Mouse (Mus musculus) ES-E14 (cell line): ENCODE results near the gene Vhl. TPM values are rescaled to one million over a fixed set of nuclear protein-coding genes. Genes with fewer than 3 reads are reported as not detected.

Experiments used
- DNase-seq: peaks from one replicate; pipeline ENCODE4 v3.0.0-alpha.2; 2013; ENCODE audit warnings: low read depth, low spot score
- H3K27ac ChIP-seq: 2 replicates; pipeline ENCODE4 v1.5.1; 2012; ENCODE audit warnings: low read depth, mild to moderate bottlenecking, low read length, moderate library complexity, mixed read lengths; ENCODE audit not compliant: poor library complexity, insufficient read depth, severe bottlenecking
- H3K36me3 ChIP-seq: 2 replicates; pipeline ENCODE4 v1.6.1; 2012; ENCODE audit warnings: mild to moderate bottlenecking, low read length, moderate library complexity, mixed read lengths; ENCODE audit not compliant: control insufficient read depth, poor library complexity, insufficient read depth, severe bottlenecking
- H3K4me1 ChIP-seq, 2 experiments: fragments of 150-350 bp in 1 of 2; sonication (generic) in 1 of 2; 2 replicates each; pipeline ENCODE4 v1.6.1; 2012; ENCODE audit warnings: low read length in 2 of 2, mild to moderate bottlenecking in 1 of 2, mixed read lengths in 1 of 2; ENCODE audit not compliant: control insufficient read depth in 2 of 2, insufficient read depth in 2 of 2, poor library complexity in 1 of 2
- H3K4me3 ChIP-seq, 2 experiments: fragments of 150-350 bp in 1 of 2; sonication (generic) in 1 of 2; 2 replicates each; pipeline ENCODE4 v1.5.1; 2012; ENCODE audit warnings: low read length in 2 of 2, low read depth in 1 of 2, mild to moderate bottlenecking in 1 of 2, mixed read lengths in 1 of 2; ENCODE audit not compliant: insufficient read depth in 1 of 2, poor library complexity in 1 of 2, severe bottlenecking in 1 of 2
- H3K9ac ChIP-seq: 2 replicates; pipeline ENCODE4 v1.6.1; 2012; ENCODE audit warnings: low read depth, mild to moderate bottlenecking, low read length, mixed read lengths; ENCODE audit not compliant: poor library complexity, insufficient read depth, severe bottlenecking
- H3K9me3 ChIP-seq: fragments of 150-350 bp; sonication (generic); 2 replicates; pipeline ENCODE4 v1.6.1; 2012; ENCODE audit warnings: low read depth, mild to moderate bottlenecking, low read length; ENCODE audit not compliant: control insufficient read depth, insufficient read depth
- CHD2 ChIP-seq: IDR thresholded peaks from 2 replicates; pipeline ENCODE4 v1.6.1; 2014; ENCODE audit warnings: mild to moderate bottlenecking, low read depth, low read length, inconsistent platforms
- HCFC1 ChIP-seq: IDR thresholded peaks from 2 replicates; pipeline ENCODE4 v1.6.1; 2012; ENCODE audit warnings: low read length, inconsistent platforms, borderline replicate concordance; ENCODE audit not compliant: insufficient read depth
- MAFK ChIP-seq: IDR thresholded peaks from 2 replicates; pipeline ENCODE4 v1.6.1; 2014; ENCODE audit warnings: mild to moderate bottlenecking, low read depth, low read length, inconsistent platforms; ENCODE audit not compliant: insufficient read depth
- ZC3H11A ChIP-seq: IDR thresholded peaks from 2 replicates; pipeline ENCODE4 v1.6.1; 2012; ENCODE audit warnings: low read depth, mild to moderate bottlenecking, inconsistent platforms, low read length, borderline replicate concordance
- ZNF384 ChIP-seq: IDR thresholded peaks from 2 replicates; pipeline ENCODE4 v1.6.1; 2012; ENCODE audit warnings: low read depth, low read length, inconsistent platforms
- in situ Hi-C, 2 experiments: fragments of 600-800 bp; cut with MboI; formaldehyde crosslinking; loops; one replicate each; pipeline ENCODE4 v1.15.1; 2025; ENCODE audit warnings: low sequenced_read_pairs in 2 of 2, inconsistent platforms in 1 of 2; ENCODE audit not compliant: unreplicated experiment in 2 of 2
- total RNA-seq: library from RNA; depleted of rRNA; stranded (reverse); fragments of 300-350 nt; gene quantifications from 2 replicates; pipeline ENCODE4 v1.2.3, GENCODE M21; 2012

Gene Vhl
- total RNA-seq, 1 experiment: 13.9 TPM

GRCm38 (mm10) chr6:113656847-113657246 is 33.1 kb downstream of the Vhl start:
- H3K27ac ChIP-seq: no peak overlapping the region
- no peak overlapping the region for H3K9ac ChIP-seq
- H3K36me3 ChIP-seq: no peaks in the 10 kb centered on the region
- H3K4me3 ChIP-seq: no peak overlapping the region
- DNase-seq: no peak
- in situ Hi-C loops: no loop called here
- peaks cover 1 to 25% of the 10 kb centered on the region in 2 experiments; a peak in 3 of 4 replicates for H3K4me1 ChIP-seq
- H3K9me3 ChIP-seq: no peaks in the 10 kb centered on the region
- TF ChIP-seq HCFC1: no peak
- TF ChIP-seq CHD2: no peak
- no peak for TF ChIP-seq ZNF384
- no peak for TF ChIP-seq ZC3H11A
- no peak for TF ChIP-seq MAFK

GRCm38 (mm10) chr6:113658226-113658625 is 34.5 kb downstream of the Vhl start:
- Histone ChIP-seq H3K9ac (no peak overlapping the region), H3K4me3 (no peak overlapping the region), H3K9me3 (no peaks in the 10 kb centered on the region), H3K4me1 (peaks cover 1 to 24% of the 10 kb centered on the region in 2 experiments; a peak in 3 of 4 replicates), H3K36me3 (no peaks in the 10 kb centered on the region), H3K27ac (no peak overlapping the region)
- in situ Hi-C loops: no loop called here
- TF ChIP-seq CHD2: no peak
- no peak for TF ChIP-seq MAFK
- TF ChIP-seq ZNF384: no peak
- TF ChIP-seq HCFC1: no peak
- no peak for TF ChIP-seq ZC3H11A
- no peak for DNase-seq

- DNase-seq: no peak
- Histone ChIP-seq H3K4me3 (no peak overlapping the region), H3K4me1 (peaks cover 0 to 21% of the 10 kb centered on the region in 2 experiments; a peak in 3 of 4 replicates), H3K9ac (no peak overlapping the region), H3K27ac (no peak overlapping the region), H3K9me3 (no peaks in the 10 kb centered on the region), H3K36me3 (no peaks in the 10 kb centered on the region)
- no peak for TF ChIP-seq ZNF384
- TF ChIP-seq ZC3H11A: no peak
- no peak for TF ChIP-seq HCFC1
- TF ChIP-seq CHD2: no peak
- no peak for TF ChIP-seq MAFK
- in situ Hi-C loops: no loop called here
Measured at GRCm38 (mm10) chr6:113659648-113660491, 36.1 kb downstream of the Vhl start.

DNA sequence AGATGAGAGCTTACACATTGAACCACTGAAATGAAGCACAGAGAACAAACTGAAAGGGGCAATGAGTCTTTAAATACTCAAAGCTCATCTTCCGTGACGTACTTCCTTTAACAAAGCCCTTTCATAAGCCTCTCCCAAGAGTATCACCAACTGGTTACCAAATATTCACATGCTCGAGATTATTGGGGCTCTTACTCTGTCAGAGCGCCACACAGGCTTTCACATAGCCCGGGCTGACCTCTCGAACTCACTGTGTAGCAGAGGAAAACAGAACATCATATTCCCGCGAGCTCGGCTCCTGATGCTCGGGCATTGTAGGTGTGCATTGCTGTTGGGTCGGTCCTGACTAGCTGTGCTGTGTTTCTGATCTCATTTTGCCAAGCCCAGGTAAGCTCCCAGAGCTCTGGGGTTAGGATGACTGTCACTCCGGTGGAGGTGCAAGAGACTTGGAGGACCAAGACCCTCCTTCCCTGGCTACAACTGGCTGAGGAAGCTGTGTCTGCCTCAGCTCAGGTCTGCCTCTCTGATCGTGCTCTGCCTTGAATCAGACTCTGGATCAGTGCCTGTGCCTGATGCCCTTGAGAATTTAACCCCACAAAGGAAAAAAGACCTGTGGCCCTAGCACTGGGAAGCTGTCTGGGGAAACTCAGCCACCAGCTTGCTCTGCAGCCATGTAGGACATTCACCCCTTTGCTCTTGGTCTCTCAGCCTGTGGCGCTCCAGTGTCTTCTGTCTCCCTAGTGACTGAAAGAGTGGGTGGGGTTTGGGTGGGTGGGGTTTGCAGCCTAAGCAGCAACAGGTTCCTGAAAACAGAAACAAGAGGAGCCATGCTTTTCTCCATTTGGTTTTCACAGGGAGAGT is 37.0 kb downstream of the Vhl start:
- in situ Hi-C loops: no loop called here
- peak overlapping the region; percentile 10; the same call in 1 of the 2 replicates for H3K9ac ChIP-seq
- peaks cover 0 to 17% of the 10 kb centered on the region in 2 experiments; a peak in 3 of 4 replicates for H3K4me1 ChIP-seq
- H3K36me3 ChIP-seq: no peaks in the 10 kb centered on the region
- TF ChIP-seq MAFK: no peak
- TF ChIP-seq HCFC1: no peak
- no peak for TF ChIP-seq ZC3H11A
- no peak for TF ChIP-seq ZNF384
- TF ChIP-seq CHD2: no peak
- no peak for DNase-seq
- H3K9me3 ChIP-seq: no peaks in the 10 kb centered on the region
- no peak overlapping the region for H3K27ac ChIP-seq
- H3K4me3 ChIP-seq: no peak overlapping the region
